Mouse (Mus musculus) limb, embryonic 10.5 days (tissue): ENCODE results near the gene Pnmt. TPM values are rescaled to one million over a fixed set of nuclear protein-coding genes. Genes with fewer than 3 reads are reported as not detected.
A peak's percentile ranks its signal among the peaks of the same experiment; 100 is the strongest.

ENCODE experiments used
- DNase-seq: peaks from one replicate; pipeline ENCODE4 v3.0.0-alpha.2; 2017; ENCODE audit warnings: low spot score
- H3K27ac ChIP-seq: fragments of 300-500 bp; sonication (generic); 2 replicates; pipeline ENCODE4 v1.5.1; 2016; ENCODE audit warnings: mild to moderate bottlenecking
- H3K27me3 ChIP-seq: fragments of 300-500 bp; sonication (generic); 2 replicates; pipeline ENCODE4 v1.6.1; 2016; ENCODE audit warnings: low read depth, mild to moderate bottlenecking; ENCODE audit not compliant: poor library complexity, severe bottlenecking
- H3K36me3 ChIP-seq: fragments of 300-500 bp; sonication (generic); 2 replicates; pipeline ENCODE4 v1.6.1; 2016; ENCODE audit warnings: mild to moderate bottlenecking, moderate library complexity
- H3K4me1 ChIP-seq: fragments of 300-500 bp; sonication (generic); 2 replicates; pipeline ENCODE4 v1.6.1; 2016
- H3K4me3 ChIP-seq: fragments of 300-500 bp; sonication (generic); 2 replicates; pipeline ENCODE4 v1.5.1; 2016; ENCODE audit warnings: mild to moderate bottlenecking, moderate library complexity
- H3K9me3 ChIP-seq: fragments of 300-500 bp; sonication (generic); replicated peaks from 2 replicates; pipeline ENCODE4 v1.6.1; 2016; ENCODE audit warnings: mild to moderate bottlenecking
- whole genome bisulfite sequencing: fragments of 180-500 bp; shearing (Covaris S2); methylation state at CpG from one replicate; pipeline ENCODE4 v1.1.7; 2016; 5-methylcytosine and 5-hydroxymethylcytosine counted together
- polyA plus RNA-seq: library from polyadenylated mRNA; unstranded; fragments of >200 nt; fragmentation: Nextera tagmentation; extraction: Ambion mirVana; gene quantifications from 2 replicates; pipeline ENCODE4 v1.2.1, GENCODE M21; 2016

Gene Pnmt
- polyA plus RNA-seq, 1 experiment from 2014 or later, result 0.61 TPM

DNA sequence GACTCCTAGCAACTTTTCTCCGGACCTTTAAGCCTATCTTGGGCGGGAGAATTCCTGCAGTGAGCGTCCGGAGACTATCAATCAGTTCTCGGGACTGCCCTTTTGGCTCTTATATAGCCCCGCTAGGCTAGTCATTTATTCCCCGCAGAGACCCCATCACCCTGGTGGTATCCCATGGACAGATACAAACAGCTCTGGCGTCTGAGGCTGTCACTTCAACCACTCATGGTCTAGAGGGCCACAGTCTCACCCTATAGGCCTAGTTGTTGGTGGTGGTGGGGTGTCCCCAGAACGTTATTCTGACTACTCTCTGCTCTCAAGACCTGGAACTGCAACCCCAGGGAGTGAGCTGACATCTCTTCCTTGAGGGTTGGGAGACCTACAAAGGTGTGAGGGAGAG lies 36.9 kb upstream of the Pnmt start:
- Histone ChIP-seq H3K27me3 (peaks cover 99% of the 10 kb centered on the region), H3K9me3 (no peaks in the 10 kb centered on the region), H3K36me3 (no peaks in the 10 kb centered on the region), H3K27ac (no peak overlapping the region), H3K4me3 (peak overlapping the region; percentile 52), H3K4me1 (peaks cover 17% of the 10 kb centered on the region)
- no peak for DNase-seq
- 1% methylated on average over 9 of the region's 9 CpGs for WGBS

DNA sequence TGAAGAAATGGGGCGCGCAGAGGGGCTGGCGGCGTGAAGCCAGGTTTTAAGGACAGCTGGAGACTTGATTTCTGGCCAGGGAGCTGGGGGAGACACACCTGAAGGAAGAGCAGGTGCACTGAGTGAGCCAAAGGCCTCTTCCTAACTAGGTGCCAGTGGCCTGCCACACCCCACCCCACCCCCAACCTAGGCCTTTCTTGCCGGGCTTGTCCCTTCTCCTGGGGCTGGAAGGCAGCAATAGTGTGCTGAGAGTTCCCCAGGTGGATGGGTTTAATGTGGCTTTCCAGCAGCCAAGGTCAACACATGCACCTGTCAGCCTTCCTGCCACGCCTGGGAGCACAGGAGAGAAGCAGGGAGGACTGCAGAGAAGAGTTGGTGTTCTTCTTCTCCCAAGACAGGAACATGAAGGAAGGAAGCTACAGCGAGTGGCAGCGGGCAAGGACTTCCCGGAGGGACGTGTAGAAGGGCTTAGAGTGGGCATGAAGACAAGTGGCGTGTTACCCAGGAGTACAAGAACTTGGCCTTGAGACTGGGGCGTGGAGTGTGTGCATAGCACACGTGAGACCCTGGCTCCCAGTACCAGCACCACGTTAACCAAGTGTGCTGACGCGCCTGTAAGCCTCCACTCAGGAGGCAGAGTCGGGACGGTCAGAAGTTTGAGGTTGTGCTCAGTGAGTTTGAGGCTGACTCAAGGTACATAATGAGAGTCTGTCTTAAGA lies 33.8 kb upstream of the Pnmt start:
- no peaks in the 10 kb centered on the region for H3K9me3 ChIP-seq
- H3K4me3 ChIP-seq, result no peak overlapping the region
- peaks cover 89% of the 10 kb centered on the region for H3K27me3 ChIP-seq
- peaks cover 41% of the 10 kb centered on the region for H3K4me1 ChIP-seq
- no peaks in the 10 kb centered on the region for H3K36me3 ChIP-seq
- no peak for DNase-seq
- H3K27ac ChIP-seq, result no peak overlapping the region
- WGBS, result 74% methylated on average over 18 of the region's 18 CpGs

- Histone ChIP-seq H3K27ac (no peak overlapping the region), H3K9me3 (no peaks in the 10 kb centered on the region), H3K4me3 (no peak overlapping the region), H3K27me3 (peaks cover 76% of the 10 kb centered on the region), H3K4me1 (peaks cover 34% of the 10 kb centered on the region), H3K36me3 (no peaks in the 10 kb centered on the region)
- WGBS, result 30% methylated on average over 8 of the region's 8 CpGs
- no peak for DNase-seq
Observed at GRCm38 (mm10) chr11:98353651-98354211, 32.5 kb upstream of the Pnmt start.

- H3K4me1 ChIP-seq, result peaks cover 36% of the 10 kb centered on the region
- DNase-seq, result no peak
- H3K36me3 ChIP-seq, result no peaks in the 10 kb centered on the region
- H3K27me3 ChIP-seq, result peaks cover 69% of the 10 kb centered on the region
- H3K4me3 ChIP-seq, result no peak overlapping the region
- H3K9me3 ChIP-seq, result no peaks in the 10 kb centered on the region
- H3K27ac ChIP-seq, result no peak overlapping the region
- 65% methylated on average over 14 of the region's 14 CpGs for WGBS
Observed at GRCm38 (mm10) chr11:98354445-98354844, 31.8 kb upstream of the Pnmt start.

GRCm38 (mm10) chr11:98355732-98356299 lies 30.4 kb upstream of the Pnmt start:
- Histone ChIP-seq H3K9me3 (no peaks in the 10 kb centered on the region), H3K36me3 (no peaks in the 10 kb centered on the region), H3K27ac (no peak overlapping the region), H3K27me3 (peaks cover 55% of the 10 kb centered on the region), H3K4me3 (no peak overlapping the region), H3K4me1 (peaks cover 44% of the 10 kb centered on the region)
- 13% methylated on average over 6 of the region's 6 CpGs for WGBS
- DNase-seq, result no peak

GRCm38 (mm10) chr11:98356625-98357394 lies 29.4 kb upstream of the Pnmt start:
- DNase-seq, result no peak
- Histone ChIP-seq H3K27me3 (peaks cover 45% of the 10 kb centered on the region), H3K27ac (0 out of 2 replicates have a peak overlapping the region, but pooled peaks have one; percentile 90), H3K4me1 (peaks cover 52% of the 10 kb centered on the region), H3K4me3 (no peak overlapping the region), H3K9me3 (no peaks in the 10 kb centered on the region), H3K36me3 (peaks cover 5% of the 10 kb centered on the region; the same call in 1 of the 2 replicates)
- 78% methylated on average over 7 of the region's 7 CpGs for WGBS

DNA sequence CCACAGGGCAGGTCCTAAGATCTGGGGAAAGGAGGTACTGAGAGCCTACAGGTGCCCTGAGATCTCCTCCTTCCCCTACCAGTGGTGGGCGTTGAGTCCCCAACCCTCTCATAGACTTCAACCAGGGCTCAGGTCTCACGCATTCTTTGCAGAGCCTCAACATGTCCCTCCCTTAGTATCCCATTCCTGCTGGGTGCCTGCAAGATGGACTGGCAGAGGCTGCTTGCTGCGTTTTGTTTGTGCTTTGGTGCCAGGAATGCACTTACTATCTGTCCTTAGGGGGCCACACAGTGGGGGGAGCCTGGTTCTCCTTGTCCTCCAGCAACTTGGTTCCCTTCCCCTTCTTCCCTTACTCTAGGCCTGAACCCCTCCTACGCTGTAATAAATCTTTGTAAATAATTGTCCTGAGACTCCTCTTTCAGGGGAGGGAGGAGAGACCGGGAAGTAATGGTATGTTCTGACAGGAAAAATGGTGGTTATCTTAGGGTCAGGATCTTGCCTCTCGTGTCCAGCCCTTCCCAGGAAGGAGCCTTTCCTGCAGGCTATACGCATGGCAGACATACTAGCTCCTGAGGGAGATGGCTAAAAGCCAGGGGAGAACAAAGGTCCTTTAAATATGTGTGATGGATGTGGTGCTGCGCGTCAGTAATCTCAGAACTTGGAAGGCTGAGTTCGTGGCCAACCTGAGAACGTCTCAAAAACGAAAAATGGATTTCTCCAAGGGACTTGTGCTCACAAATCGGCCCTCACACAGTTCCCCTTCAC lies 28.7 kb upstream of the Pnmt start:
- WGBS, result 9% methylated on average over 13 of the region's 13 CpGs
- peaks cover 55% of the 10 kb centered on the region for H3K4me1 ChIP-seq

GRCm38 (mm10) chr11:98358161-98359083 lies 27.8 kb upstream of the Pnmt start, which contains the start of gene Stard3:
Gene Stard3 (plus strand): TSS chr11:98358368.
- Histone ChIP-seq H3K4me3 (peak within 1 kb of the TSS; percentile 79), H3K36me3 (peaks cover 5% of the 10 kb centered on the region; the same call in 1 of the 2 replicates), H3K27me3 (peaks cover 29% of the 10 kb centered on the region), H3K9me3 (no peaks in the 10 kb centered on the region), H3K4me1 (peaks cover 55% of the 10 kb centered on the region), H3K27ac (peak within 1 kb of the TSS; percentile 90)
- under 1% methylated on average over 60 of the region's 60 CpGs for WGBS
- DNase-seq, result peak; percentile 94

More for the DNA sequence above, 28.7 kb upstream of the Pnmt start:
- Histone ChIP-seq H3K27ac (peak overlapping the region; percentile 90), H3K27me3 (peaks cover 37% of the 10 kb centered on the region), H3K4me3 (peak overlapping the region; percentile 79), H3K36me3 (peaks cover 5% of the 10 kb centered on the region; the same call in 1 of the 2 replicates), H3K9me3 (no peaks in the 10 kb centered on the region)
- DNase-seq, result no peak

DNA sequence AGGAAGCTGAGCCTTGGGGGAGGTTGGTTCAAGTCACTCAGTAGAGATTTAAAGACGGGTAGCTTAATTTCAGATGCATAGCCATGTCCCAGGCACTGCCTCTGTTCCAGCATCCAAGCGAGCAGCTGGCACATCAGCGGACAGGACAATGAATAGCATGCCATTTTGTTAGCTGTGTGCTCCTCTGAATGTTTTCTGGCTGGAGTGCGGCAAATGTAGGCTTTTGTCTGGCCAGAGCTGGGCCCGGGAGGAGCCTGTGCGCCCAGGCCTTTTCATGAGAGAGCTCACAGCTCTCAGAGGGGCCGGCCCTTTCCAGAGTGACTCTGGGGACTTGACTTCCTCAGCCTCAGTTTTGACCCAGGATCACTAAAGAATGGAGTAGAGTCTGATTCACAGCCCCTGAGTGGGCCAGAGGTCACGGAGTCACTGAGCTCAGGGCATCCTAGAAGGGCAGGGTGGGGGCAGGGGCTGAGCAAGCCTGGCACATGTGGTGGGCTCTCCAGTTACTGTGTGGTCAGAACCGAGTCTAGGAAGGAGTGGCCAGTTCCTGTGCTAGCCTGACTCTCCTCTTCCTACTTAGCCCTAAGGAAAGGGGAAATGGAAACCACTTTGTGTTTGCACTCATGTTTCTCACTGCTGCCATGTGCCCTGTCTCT lies 25.3 kb upstream of the Pnmt start:
- peak overlapping the region; percentile 10; the same call in 1 of the 2 replicates for H3K27ac ChIP-seq
- no peak overlapping the region for H3K4me3 ChIP-seq
- no peak for DNase-seq
- WGBS, result 72% methylated on average over 9 of the region's 9 CpGs
- no peaks in the 10 kb centered on the region for H3K9me3 ChIP-seq
- peaks cover 8% of the 10 kb centered on the region; the same call in 1 of the 2 replicates for H3K27me3 ChIP-seq
- H3K4me1 ChIP-seq, result peaks cover 40% of the 10 kb centered on the region
- peaks cover 8% of the 10 kb centered on the region; the same call in 1 of the 2 replicates for H3K36me3 ChIP-seq

DNA sequence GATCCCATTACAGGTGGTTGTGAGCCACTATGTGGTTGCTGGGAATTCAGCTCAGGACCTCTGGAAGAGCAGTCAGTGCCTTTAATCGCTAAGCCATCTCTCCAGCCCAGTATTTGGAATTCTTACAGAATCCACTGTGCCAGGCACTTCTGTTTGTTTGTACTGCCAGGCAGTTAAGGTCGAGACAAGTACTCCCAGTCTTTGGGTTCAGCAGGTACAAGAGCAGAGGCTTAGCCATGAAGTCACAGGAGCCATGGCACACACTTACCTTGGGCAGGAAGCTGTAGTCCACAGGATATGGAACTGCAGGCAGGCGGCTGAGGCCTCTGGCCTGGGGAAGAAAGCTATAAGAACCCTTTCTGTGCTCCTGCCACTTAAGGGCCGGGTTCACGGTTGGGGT lies 22.4 kb upstream of the Pnmt start:
- H3K4me1 ChIP-seq, result peaks cover 25% of the 10 kb centered on the region
- WGBS, result 87% methylated on average over 5 of the region's 5 CpGs
- DNase-seq, result no peak
- H3K27me3 ChIP-seq, result no peaks in the 10 kb centered on the region
- H3K36me3 ChIP-seq, result peaks cover 14% of the 10 kb centered on the region
- H3K4me3 ChIP-seq, result no peak overlapping the region
- no peaks in the 10 kb centered on the region for H3K9me3 ChIP-seq
- H3K27ac ChIP-seq, result no peak overlapping the region

- H3K4me3 ChIP-seq, result no peak overlapping the region
- peaks cover 19% of the 10 kb centered on the region for H3K4me1 ChIP-seq
- peaks cover 14% of the 10 kb centered on the region for H3K36me3 ChIP-seq
- H3K27me3 ChIP-seq, result no peaks in the 10 kb centered on the region
- H3K27ac ChIP-seq, result no peak overlapping the region
- WGBS, result 96% methylated on average over 5 of the region's 5 CpGs
- DNase-seq, result no peak
- H3K9me3 ChIP-seq, result no peaks in the 10 kb centered on the region
Observed at GRCm38 (mm10) chr11:98364410-98364809, 21.8 kb upstream of the Pnmt start.
